Mouse (Mus musculus) c-Kit-positive CD71-negative TER-119-negative erythroid progenitor cells, embryonic 14.5 days (primary cell): ENCODE measurements around the gene Cep19.

ENCODE experiments used
- DNase-seq: peaks from one replicate; pipeline ENCODE4 v3.0.0-alpha.2; 2013; ENCODE audit warnings: low read depth

Gene Cep19

GRCm38 (mm10) chr16:32144592-32144991, 45.0 kb downstream of the Cep19 start:
- no peak for DNase-seq

- no peak for DNase-seq
Observed at GRCm38 (mm10) chr16:32147589-32148207, 48.1 kb downstream of the Cep19 start.

- no peak for DNase-seq
Observed at GRCm38 (mm10) chr16:32153976-32154375, 54.4 kb downstream of the Cep19 start.

- DNase-seq, result no peak
Observed at GRCm38 (mm10) chr16:32154437-32154836, 54.8 kb downstream of the Cep19 start.

- no peak for DNase-seq
Observed at GRCm38 (mm10) chr16:32156719-32157118, 57.1 kb downstream of the Cep19 start.

- DNase-seq, result no peak
Observed at GRCm38 (mm10) chr16:32157369-32157768, 57.8 kb downstream of the Cep19 start.
